Mouse (Mus musculus) left cerebral cortex, postnatal 36 days (tissue): ENCODE data around the gene Kif16b. TPM values are rescaled to one million over a fixed set of nuclear protein-coding genes. Genes with fewer than 3 reads are reported as not detected.

ENCODE experiments used
- DNase-seq, 2 experiments: peaks; one replicate each; pipeline ENCODE4 v3.0.0; 2021 to 2022; ENCODE audit warnings: low spot score in 2 of 2, mixed read lengths in 1 of 2
- intact Hi-C: fragments of 180-260 bp; cut with DNase I; formaldehyde crosslinking; loops from one replicate; pipeline ENCODE4 v1.15.1; 2025
- total RNA-seq, 2 experiments: library from RNA; stranded (reverse); gene quantifications; 2 replicates each; pipeline ENCODE4 v1.2.3; 2021

Gene Kif16b
- 10 to 100 TPM; 12.6 to 13.8 TPM for total RNA-seq

DNA sequence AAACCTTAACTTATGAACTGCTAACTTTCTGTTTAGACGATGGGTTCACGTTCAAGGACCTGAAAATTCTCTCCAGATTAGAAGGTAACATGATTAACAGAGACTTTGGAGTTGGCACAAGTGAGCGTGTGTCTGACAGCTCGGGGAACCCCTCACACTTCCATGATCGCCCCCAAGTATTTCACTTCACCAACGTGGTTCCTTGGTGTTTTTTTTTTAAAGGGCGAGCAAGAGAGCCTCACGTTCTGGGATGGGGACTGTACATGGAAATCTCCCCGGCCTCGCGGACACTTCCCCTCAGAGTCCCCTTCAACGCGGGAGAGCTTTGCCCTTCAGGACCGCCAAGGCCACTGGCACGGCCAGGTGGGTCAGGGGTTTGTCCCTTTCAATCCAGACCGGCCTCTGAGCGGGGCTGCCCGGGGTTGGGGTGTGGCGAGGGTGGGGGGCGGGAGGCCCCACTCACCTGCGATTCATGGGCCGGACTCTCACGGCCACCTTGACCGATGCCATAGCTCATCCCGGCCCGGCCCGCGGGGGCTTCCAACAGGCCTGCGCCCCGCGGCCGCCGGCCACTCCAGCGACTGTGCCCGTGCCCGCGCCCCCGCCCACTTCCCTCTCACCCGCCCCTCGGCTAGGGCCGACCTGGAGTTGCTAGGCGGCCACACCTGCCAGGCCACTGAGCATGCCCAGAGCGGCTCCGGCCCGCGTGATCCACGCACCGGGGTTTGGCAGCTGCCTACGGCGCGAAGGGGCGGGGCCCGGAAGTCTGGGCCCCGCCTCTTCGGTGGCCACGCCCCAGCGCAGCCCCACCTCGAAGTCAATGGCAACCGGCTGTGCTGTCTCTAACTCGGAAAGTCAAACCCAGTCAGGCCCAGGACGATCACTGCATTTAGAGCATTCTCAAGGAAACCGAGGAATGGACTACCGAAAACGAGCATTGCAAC, at the start of gene Kif16b:
Kif16b (minus strand) TSS at position 670 of the 944 bp plus-strand sequence.
- intact Hi-C loops = loop anchor here (5.0 kb wide), 1 partner anchor 161 kb away; the partner anchor contains the start of gene Snrpb2
- peak; percentile 90 to 94 for DNase-seq

DNA sequence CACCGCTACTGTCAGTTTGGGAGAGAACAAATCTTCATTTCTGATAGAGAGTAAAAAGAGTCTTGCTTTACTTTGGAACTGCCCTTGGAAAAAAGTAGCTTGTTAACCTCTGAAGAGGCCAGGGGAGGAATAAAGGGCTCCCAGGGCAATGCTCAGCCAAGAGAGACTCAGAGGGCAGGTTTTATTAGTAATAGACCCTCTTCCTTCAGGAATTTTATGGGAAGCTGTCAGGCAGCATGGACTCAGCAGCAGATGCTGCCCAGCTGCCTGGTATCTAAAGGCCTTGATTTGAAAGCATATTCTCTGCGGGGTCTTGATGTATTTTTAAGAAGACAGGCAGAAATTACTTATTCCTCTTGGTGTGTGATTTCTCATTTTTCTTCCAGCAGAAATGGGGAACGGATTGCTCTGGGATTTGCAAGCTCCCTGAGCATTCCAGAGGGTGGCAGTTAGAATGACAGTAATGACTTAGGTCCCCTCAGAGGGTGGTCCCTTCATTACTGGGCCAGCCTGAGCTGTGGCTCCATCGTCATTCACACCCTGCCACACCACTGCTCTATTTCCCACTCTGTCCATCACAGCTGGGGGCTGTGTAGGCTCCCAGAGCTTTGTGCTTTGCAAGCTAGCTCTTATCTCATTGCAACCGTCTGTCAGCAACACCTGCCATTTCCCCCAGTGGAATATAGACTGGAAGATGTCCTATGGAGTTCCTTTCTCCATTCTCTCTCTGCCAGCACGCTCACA, 39.7 kb upstream of the Kif16b start:
- DNase-seq = no peak
- intact Hi-C loops = no loop called here

DNA sequence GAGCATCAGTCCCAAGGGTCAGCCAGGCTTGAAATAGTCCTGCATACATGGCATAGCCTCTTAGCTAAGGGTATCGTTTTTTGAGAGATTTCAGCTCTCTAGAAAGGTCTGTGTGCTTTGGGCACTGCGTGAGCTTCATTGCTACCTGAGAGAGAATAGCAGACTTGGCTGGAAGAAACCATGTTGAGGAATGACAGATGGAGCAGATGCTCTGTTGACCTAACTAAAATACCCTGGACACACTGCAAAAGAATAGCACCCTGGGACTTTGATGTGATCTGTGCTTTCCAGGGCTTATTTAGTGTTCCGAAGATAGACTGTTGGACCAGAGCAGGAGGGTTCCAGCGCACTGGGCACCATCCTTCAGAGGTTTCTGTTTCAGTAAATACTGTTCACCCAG, 29.1 kb upstream of the Kif16b start:
- intact Hi-C loops = no loop called here
- no peak for DNase-seq

DNA sequence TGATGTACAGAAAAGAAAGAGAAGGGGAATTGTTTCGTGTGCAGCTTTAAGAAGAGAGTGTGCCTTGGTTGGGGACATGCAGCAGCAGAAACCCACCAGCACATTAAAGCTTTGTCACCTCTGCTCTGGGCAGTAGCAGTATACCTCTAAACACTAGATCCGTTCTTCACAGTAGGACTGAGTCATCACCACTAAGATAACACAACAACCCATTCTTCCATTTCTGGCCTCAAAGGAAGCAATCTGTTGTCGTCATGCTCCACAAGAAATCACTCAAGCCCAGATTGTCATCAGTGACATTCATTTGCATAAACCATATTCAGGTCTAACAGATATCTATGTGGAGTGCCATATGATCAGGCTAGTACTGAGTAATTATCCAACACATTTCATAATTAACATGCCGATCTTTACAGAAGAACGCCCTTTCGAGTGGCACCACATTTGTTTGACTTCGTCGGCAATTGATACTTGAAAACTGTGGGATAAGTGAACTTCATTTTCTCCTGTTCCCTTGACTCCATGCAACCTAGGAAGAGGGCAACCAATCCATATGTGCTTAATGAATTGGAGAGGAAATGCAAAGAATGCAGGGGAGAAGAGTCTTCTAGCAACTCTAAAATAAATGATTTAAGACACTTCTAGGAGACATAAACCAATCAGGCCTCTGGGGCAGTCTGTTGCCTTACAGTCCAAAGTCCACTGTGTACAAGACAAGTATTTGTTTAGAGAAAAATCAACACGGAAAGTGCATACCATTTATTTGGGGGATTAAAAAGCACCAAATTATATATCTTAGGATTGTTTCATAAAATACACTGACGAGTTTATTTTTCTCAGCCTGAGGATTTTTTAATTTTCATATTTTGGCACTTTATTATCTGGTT, 28.1 kb upstream of the Kif16b start:
- intact Hi-C loops = no loop called here
- no peak for DNase-seq

DNA sequence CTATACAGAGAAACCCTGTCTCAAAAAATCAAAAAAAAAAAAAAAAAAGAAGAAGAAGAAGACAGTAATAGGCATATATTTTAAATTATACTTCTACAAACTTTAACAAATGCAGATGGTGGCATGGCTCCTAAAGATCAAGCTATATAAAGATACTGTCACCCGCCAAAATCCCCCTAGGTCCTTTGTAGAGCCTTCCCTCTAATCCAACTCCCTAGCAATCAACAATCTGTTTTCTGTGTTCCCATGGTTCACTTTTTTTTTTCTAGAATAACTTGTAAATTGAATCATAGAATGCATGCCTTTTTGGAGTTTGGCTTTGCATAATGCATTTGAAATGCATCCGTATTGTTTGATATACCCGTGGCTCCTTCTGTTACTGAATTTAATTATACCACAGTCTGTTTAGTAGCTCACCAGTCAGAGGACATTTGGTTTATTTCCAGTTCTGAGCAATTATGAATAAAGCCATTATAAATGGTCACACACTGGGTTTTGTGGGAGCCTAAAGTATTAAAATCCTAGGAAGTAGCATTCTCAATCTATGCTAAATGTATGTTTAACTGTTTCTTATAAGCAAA, 9.6 kb upstream of the Kif16b start:
- intact Hi-C loops = no loop called here
- DNase-seq = no peak

DNA sequence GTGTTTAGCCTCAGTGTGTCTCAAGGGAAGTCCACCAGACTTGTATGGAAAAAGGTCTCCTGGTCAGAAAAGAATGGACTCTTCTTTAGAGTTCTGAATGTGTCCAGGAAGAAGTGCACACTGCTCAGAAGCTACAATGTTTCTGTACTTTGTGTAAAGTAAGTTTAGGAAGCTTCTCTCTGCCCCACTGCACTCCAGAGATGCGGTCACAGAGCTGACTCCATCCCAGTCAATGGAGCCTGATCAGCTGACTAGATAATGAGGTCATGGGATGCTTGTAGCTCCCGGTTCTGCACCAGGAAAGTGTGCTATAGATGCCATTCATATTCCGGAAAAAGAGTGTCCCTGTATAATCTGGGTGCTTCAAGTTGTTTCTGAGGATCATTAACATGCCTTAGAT, 7.9 kb upstream of the Kif16b start:
- intact Hi-C loops = no loop called here
- DNase-seq = no peak

DNA sequence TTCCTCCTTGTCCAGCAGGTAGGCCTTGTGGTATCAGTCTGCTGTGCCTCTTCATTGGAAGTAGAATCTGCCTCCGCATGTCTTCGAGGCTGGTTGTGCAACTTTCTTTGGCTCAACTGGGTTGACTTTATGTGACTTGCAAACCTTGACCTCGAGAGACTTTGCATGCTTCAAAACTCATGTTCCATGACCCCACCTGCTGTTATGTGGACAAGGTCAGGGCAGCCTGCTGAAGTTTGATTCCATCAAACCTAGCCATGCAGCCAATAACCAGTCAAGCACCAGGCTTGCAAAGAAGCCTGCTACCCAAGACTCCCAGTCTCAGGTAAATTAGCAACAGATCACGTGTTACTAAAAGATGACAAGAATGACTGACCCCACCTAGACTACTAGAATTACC, 5.7 kb upstream of the Kif16b start:
- no peak for DNase-seq
- intact Hi-C loops = no loop called here

DNA sequence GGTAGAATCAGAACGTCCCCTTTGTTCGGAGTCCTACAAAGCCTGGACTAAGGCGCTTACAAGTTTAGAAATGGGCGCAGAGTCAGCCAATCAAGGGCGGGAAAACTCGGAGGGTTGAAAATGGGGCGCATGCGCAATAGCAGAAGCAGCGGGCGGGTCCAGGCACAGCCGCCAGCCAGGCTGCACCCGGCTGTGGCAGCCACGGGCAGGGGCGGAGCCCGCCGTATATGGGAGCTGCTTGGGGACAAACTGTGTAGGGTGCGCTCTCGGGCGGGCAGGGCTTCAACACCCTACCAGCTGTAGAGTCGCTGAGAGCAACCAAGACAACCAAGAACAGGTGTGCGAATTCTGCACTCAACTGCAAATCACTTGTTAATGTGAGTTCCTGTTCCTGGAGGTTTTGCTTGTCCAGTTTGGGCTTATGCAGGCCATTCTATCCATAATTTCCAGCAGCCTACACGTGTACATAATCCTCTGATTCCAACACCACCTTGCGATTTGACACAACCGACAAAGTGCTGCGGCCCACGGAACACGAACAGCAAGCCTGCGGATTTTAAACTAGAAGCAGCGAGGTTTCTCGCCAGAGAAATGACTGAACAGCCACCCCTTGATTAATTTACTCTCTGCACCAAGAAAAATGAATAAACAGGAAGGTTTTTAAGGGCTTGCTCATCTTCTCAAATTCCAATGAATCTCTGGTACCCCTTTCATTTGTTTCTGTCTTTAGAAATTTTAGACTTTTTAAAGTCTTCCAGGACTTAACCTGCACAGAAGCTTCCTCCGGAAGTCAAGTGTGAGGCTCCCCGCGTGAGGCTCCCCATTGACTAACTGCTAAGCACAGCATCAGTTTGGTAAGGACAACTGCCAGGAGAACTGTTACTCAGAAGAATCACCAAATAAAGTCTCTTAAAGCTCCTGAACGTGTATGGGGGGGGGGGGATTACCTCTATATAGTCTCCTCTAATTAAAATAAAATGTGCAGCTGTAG, 1.9 kb upstream of the Kif16b start:
- intact Hi-C loops = loop anchor here (5.0 kb wide), 1 partner anchor 159 kb away; the partner anchor contains the start of gene Snrpb2
- peak; percentile 95 to 96 for DNase-seq

DNA sequence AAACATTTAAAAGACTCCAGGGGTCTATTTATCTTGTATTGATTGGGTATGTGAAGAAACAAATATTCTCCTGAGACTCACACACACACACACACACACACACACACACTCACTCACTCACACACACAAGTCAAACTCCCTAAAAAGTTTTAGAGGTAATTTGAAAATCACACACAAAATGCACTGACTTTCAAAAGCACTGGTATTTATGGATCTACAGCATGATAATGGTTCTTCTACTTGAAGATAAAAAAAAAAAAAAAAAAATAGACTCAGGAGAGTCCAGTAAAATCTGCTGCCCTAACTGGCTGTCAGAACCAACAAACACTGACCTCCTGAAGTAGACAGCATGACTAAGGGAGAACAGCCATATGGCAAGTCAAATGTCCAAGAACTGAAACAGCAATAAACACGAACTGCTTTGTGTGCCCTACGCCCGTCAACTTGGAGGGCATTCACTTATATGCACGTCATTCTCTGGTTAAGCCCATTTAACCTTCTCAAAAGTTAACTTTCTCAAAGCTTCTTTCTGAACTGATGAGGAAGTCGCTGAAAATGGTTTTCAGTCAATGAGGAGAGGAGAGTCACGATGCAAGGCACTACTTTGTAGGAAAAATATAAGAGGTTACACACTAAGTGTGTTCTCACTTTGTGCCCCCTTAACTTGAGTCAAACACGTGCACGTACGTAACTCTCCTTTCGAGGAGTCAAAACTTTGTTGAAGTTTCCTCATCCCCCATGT, 1.0 kb downstream of the Kif16b start:
- DNase-seq = no peak
- intact Hi-C loops = loop anchor here (5.0 kb wide), 1 partner anchor 162 kb away; the partner anchor contains the start of gene Snrpb2

DNA sequence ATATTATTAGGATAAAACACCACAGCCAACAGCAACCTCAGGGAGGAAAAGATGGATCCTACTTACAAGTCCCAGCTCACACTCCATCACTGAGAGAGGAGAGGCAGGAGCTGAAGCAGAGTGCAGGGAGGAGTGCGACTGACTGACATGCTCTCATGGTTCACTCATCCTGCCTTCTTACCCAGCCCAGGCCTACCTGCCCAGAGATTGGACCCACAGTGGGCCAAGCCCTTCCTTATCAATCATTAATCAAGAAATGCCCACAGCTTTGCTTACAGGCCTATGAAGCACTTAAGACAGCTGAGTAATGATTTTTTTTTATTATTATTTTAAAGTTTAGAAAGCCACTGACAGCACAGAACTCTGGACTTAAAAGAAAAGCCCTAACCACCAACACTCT, 7.6 kb downstream of the Kif16b start:
- DNase-seq = no peak
- intact Hi-C loops = no loop called here

DNA sequence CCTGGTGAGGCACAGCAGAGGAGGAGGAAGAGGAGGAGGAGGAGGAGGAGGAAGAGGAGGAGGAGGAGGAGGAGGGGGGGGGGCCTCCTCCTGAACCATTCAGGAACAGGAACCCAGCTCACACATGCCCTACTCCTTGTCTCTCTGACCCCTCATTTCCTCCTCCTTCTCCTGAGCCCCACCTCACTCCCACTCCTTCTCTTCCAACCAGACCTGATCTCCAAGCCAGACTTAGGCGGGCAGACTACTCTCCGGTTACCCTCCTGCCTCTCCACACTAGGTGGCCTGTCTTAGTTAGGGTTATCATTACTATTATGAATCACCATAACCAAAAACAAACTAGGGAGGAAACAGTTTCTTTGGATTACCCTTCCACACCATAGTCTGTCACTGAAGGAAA, 10.0 kb downstream of the Kif16b start:
- intact Hi-C loops = no loop called here
- no peak for DNase-seq

DNA sequence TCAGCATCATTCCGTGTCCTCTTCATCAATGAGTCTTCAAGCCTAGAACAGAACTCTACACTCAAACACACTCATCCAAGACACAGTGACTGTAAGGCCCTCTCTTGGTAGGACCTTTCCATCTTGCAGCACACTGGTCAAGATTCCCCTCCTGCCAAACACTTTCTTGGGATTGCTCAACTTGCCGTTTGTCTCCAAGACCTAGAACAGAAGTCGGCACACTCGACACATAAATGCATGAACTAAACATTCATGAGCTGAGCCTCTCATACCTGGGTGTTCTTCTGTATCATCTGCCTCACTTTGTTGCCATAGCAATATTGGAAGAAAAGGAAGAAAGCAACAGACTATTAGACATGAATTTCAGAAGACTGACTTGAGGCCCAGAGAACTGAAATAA, 16.9 kb downstream of the Kif16b start:
- intact Hi-C loops = no loop called here

DNA sequence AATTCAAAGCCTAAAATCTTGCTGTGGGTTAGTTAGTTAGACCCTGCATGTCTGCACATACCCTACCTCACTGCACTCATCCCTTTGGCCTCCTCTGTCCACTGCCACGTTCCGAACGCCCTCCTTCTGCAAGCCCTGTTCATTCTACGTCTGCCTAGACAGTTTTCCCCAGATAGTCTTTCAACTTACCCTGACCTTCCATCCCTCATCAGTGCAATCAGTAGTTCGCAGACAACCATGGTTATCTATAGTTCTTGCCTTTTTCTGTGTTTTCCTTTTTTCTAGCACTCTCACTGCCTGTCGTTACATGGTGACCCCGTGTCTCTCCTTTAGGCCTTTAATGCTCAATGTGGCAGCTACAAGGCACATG, 17.7 kb downstream of the Kif16b start:
- DNase-seq = no peak
- intact Hi-C loops = no loop called here

More for the DNA sequence above, 16.9 kb downstream of the Kif16b start:
- DNase-seq = no peak

DNA sequence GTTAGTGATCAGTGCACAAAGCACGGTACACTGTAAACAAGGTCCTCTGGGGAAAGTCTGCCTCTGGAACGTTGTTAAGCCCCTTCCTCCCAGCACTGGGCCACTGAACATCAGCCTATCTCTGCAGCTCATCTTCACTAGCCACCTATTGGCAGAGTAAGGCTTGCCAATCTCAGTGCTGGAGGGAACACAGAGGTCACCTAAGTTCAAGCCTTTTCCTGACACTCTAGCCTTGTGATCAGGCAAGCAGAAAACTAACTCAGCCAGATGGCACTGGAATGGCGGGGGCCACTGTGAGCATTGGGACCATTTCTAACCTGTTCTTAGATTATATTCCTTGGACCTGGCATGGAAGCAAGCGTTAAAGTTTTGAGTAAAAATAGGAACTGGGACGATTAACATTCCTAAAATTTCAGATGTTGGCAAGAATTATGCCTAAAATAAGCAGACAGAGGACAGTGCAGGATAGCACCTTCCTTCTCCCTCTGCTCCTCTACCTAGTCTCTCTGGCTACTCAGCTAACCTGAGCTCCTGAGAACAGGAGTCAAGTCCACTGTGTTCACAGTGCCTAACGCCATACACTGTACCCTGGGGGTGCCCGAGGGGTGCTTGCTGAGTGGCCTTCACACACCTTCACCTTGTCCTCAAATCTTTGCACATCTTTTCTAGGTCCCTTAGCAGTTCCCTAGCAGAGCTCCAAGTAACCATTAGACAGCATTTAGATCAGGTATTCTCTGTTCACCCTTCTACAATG, 18.3 kb downstream of the Kif16b start:
- peak; percentile 30 to 32 for DNase-seq
- intact Hi-C loops = no loop called here

DNA sequence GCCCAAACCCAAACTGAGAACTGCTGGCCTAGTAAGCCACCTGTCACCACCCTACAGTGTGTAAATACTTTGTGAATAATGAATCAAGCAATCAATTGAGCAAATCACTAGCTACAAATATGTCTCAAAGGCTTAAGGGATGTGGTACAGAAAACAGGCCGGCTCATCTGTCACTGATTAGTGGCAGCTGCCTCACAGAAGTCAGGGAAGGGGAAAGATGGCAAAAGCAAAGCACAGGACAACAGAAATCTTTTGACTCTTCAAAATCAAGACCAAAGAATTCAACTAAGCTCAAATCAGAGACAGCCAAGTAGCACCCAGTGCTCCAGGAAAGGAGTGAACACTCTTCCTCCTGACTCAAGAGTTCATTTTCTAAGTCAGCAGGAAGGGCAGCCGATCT, 18.9 kb downstream of the Kif16b start:
- intact Hi-C loops = no loop called here

DNA sequence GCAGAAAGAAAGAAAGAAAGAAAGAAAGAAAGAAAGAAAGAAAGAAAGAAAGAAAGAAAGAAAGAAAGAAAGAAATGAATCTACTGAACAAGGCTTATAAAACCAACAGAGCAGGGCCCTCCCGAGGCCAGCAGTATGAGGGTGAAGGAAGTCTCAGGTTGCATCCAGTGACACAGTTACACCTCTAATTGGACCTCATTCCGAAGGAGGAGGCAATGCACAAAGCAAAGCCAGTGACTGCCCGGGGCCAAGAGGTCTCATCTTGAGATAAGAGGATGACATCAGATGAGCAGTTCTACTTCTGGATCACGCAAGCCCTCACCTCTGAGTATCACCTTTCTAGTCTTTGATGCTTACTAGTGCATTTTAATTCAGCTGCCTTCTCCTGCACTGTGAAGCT, 20.2 kb downstream of the Kif16b start:
- intact Hi-C loops = no loop called here
- DNase-seq = no peak

More for the DNA sequence above, 18.9 kb downstream of the Kif16b start:
- DNase-seq = no peak
